Mouse (Mus musculus): ENCODE measurements at regions not wholly inside any gene's neighbourhood (a gene's known extent, or its start where the extent isn't known, plus 50 kb on each side); places are given as distances from the start of the nearest gene placed in this dataset.
A peak's percentile ranks its signal among the peaks of the same experiment; 100 is the strongest.
"Not testable (repeated sequence)": the region's sequence is repeated elsewhere in the genome, so short reads cannot be mapped to it uniquely, and the experiment has no call there.

GRCm38 (mm10) chr6:117677821-117678220, 163.2 kb upstream of the Zfp637 start:
- DNase-seq (ENCODE audit: low read depth, low spot score): no peak

DNA sequence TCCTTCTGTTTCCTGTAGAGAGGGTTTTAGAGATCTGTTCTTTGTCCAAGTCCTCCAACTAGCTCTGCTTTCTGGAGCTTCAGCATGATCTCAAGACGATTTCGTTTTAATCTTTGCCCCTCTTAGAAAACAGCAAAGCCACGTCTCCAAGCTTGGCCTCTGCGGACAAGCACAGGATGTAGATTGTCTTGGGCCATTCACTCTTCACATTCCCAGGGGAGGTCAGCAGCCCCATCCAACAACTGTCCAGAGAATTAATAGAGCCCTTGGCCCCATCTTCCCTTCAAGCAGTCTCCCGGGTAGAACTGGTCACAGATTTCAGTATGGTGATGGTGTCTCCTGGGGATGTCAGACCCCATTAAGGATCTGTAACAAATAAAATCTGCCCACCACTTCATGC, 162.7 kb upstream of the Zfp637 start:
- DNase-seq (ENCODE audit: low read depth, low spot score): no peak

- no peak for DNase-seq (ENCODE audit: low read depth, low spot score)
Observed at GRCm38 (mm10) chr6:117678877-117679276, 162.1 kb upstream of the Zfp637 start.

DNA sequence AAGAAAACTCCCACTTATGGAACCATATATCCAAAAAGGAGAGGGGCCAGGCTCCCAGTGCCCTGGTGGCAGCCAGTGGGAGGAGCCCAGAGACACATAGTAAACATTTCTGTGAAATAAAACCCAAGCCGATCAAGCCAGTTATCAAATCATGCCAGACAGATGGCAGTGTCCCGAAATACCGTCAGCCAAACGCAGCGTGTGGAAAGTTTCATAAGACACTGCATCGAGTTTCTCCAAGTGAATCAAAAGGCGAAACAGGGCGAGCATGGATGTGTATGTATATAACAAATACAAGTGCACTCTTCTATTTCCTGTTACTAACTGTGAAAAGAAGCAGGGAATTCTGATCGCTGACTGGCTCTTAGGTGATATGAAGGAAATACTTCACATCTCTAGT, 154.8 kb upstream of the Zfp637 start:
- DNase-seq (ENCODE audit: low read depth, low spot score): no peak

DNA sequence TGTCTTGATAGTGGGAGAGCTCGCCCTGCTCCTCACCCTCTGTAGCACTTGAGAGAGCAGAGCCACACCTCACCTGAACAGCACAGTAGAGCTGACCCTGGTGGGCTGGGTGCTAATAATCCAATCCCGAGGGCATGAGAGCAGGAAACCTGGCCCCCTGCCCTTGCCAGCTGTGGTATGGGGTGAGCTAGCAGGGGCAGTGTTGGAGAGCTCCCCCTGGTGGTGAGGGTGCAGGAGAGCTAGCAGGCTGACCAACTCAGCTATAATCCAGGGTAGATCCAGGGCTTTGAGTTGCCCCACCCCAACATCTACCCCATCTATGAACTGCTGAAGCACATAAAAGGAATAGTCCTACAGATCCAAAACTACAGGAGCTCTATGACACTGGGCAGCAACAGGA, 153.9 kb upstream of the Zfp637 start:
- DNase-seq (ENCODE audit: low read depth, low spot score): no peak

- no peak for DNase-seq (ENCODE audit: low read depth, low spot score)
Observed at GRCm38 (mm10) chr6:117688664-117689178, 152.3 kb upstream of the Zfp637 start.

GRCm38 (mm10) chr6:117700286-117700685, 140.7 kb upstream of the Zfp637 start:
- DNase-seq (ENCODE audit: low read depth, low spot score): no peak

GRCm38 (mm10) chr6:117701547-117701946, 139.4 kb upstream of the Zfp637 start:
- DNase-seq (ENCODE audit: low read depth, low spot score): no peak

DNA sequence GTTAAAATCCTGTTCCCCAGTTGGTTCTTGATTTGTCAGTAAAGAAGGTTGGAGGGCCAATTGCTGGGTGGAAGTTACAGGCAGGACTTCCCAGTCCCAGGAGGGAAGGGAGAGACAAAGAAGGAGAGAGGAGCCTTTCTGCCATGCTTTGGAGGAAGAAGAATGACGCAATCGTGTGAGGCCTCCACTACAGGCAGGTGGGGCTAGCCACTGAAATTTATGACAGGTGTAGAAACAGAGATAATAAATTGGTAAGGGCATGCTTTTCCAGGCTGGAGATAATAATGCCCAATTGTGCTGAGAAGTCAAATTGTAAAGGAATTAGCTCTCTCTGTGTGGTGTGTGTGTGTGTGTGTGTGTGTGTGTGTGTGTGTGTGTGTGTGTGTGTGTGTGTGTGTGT, 135.0 kb upstream of the Zfp637 start:
- DNase-seq (ENCODE audit: low read depth, low spot score): no peak

- no peak for DNase-seq (ENCODE audit: low read depth, low spot score)
Observed at GRCm38 (mm10) chr6:117709212-117709611, 131.8 kb upstream of the Zfp637 start.

GRCm38 (mm10) chr6:117715056-117715777, 125.8 kb upstream of the Zfp637 start:
- no peak for DNase-seq (ENCODE audit: low read depth, low spot score)

GRCm38 (mm10) chr6:117716422-117716821, 124.6 kb upstream of the Zfp637 start:
- DNase-seq (ENCODE audit: low read depth, low spot score): not testable (repeated sequence)

- DNase-seq (ENCODE audit: low read depth, low spot score): not testable (repeated sequence)
Observed at GRCm38 (mm10) chr6:117752338-117752737, 88.6 kb upstream of the Zfp637 start.

- not testable (repeated sequence) for DNase-seq (ENCODE audit: low read depth, low spot score)
Observed at GRCm38 (mm10) chr6:117755682-117756081, 85.3 kb upstream of the Zfp637 start.

DNA sequence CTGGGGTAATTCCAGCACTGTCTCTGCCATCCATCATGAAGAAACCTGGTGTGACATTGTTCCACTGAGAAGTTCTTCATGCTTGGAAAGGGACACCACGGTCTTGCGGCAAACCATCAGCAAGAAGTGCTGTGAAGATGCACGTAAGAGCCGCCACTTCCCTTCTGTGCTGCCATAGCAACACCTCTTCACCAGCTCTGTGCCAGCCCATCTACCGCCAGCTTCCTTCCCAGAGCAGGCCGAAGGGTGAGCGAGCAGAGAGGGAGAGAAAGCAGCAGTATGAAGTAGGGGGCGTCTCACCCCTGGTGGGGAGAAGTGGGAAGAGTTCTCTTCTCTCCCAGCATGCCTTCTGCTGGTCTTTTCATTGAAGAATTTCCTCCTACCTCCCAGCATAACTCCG, 84.8 kb upstream of the Zfp637 start:
- DNase-seq (ENCODE audit: low read depth, low spot score): no peak

GRCm38 (mm10) chr6:117758516-117758915, 82.5 kb upstream of the Zfp637 start:
- peak; percentile 4 for DNase-seq (ENCODE audit: low read depth, low spot score)

GRCm38 (mm10) chr6:117771506-117771905, 69.5 kb upstream of the Zfp637 start:
- DNase-seq (ENCODE audit: low read depth, low spot score): no peak

DNA sequence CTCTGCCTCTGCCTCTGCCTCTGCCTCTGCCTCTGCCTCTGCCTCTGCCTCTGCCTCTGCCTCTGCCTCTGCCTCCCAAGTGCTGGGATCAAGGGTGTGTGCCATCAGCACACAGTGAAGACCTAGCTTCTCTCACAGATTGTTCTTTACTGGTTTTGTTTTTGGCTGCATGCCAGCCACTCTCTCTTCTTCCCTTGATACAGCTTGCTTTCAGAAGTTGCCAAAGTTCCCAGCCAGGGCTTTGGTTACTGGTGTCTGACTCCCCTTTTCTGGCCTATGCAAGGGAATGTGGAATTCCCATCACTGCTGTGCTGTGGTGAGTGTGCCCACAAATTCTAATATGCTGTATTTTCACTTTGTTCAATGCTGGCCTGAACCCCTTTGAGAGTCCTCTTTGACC, 68.6 kb upstream of the Zfp637 start:
- no peak for DNase-seq (ENCODE audit: low read depth, low spot score)

GRCm38 (mm10) chr6:117775304-117776050, 65.5 kb upstream of the Zfp637 start:
- no peak for DNase-seq (ENCODE audit: low read depth, low spot score)

- DNase-seq (ENCODE audit: low read depth, low spot score): no peak
Observed at GRCm38 (mm10) chr6:117778027-117778426, 63.0 kb upstream of the Zfp637 start.

DNA sequence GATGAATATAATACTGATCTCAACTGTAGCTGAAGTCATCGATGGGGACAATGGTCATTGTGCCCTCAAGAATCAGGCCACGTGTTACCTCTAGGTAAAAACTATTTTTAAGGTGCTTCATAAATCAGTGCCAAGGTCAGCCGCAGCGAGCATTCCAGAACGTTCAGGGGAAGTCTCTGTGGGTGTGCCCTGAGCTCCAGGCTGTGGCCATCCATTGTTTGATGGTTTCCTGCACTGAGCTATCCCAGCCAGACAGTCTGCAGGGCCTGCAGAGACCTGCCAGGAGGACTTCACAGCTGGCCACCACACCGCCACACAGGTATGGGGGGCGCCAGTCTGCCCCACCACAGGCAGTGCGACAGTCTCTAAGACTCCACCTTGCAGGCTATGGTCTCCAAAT, 62.5 kb upstream of the Zfp637 start:
- DNase-seq (ENCODE audit: low read depth, low spot score): no peak

- DNase-seq (ENCODE audit: low read depth, low spot score): no peak
Observed at GRCm38 (mm10) chr6:117779020-117779419, 62.0 kb upstream of the Zfp637 start.

Measured in retina, postnatal 7 days (tissue).